Mouse (Mus musculus) kidney, adult 11 months (tissue): ENCODE data around the gene Frmd4b.
A peak's percentile ranks its signal among the peaks of the same experiment; 100 is the strongest.
"Not testable (repeated sequence)": the region's sequence is repeated elsewhere in the genome, so short reads cannot be mapped to it uniquely, and the experiment has no call there.

Source experiments
- DNase-seq: peaks from one replicate; pipeline ENCODE4 v3.0.0; 2022

Frmd4b gene

DNA sequence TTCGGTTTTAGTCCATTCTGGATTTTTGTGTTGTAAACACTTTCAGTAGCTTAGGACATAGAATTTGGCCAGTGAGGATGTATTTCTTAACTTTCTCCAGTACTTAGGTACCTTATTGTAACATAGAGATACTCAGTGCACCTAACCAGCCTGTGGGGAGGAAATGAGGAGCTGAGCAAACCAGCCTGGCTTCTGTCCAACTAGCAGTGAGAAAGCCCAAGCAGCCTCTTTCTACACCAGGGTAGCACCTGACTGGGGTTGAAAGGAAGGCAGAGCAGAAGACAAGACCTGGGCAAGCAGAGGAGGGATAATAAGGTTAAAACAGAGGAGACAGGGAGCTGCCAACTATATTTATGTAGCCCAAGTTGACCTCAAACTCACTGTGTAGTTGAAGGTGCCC, 333.7 kb downstream of the Frmd4b start:
- no peak for DNase-seq

DNA sequence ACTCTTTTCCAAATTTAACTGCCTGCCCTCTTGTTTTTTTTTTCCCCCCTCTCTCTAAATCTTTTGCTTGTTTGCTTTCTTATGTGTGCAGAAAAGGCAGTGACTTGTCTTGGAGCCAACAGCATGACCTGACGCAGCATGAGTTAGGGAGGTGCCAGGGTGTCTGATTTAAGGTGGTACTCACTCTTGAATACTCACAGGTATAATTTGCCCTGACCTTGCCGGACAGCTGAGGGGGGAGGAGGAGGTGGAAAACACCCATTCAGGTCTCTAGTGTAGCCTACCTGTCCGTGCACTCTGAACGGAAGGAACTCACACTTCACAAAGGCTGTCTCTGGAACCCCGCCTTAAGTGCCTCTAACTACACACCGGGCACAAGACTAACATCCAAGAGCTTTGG, 338.5 kb downstream of the Frmd4b start:
- DNase-seq, result peak; percentile 63

DNA sequence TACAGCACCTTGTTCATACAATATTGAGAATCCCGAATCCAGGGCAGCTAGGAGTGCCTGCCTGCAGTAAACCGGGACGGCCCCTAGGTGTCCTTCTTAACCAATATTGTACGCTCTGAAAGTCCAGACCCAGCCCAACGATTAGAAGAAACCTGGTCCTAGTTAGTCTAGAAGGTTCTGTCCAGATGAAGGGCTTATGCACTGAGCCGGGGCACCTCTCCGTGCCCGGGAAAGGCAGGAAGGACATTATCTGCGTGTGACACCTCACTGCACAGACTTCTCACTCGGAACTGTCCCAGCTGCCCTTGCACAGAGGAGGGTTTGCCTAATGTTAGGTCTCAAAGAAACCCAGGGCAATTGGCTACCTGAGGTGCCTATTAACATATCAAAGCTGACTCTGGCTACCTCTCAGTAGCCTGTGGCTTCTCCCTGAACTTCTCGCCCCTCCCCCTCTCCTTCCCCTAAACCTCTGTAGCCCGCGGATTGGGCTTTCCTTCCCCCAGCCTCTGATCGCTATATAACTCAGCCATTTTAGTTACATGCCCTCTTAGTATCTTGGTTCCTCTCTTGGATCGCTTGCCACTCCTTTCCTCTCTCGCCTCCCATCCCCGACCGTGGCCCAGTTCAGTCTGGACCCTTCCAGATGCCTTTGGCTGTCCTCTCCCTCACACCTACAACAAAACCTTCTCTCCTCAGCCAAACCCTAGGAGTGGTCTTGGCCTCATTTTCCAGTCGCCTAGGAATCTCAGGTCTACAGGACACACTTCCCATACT, 339.1 kb downstream of the Frmd4b start:
- DNase-seq, result peak; percentile 85

DNA sequence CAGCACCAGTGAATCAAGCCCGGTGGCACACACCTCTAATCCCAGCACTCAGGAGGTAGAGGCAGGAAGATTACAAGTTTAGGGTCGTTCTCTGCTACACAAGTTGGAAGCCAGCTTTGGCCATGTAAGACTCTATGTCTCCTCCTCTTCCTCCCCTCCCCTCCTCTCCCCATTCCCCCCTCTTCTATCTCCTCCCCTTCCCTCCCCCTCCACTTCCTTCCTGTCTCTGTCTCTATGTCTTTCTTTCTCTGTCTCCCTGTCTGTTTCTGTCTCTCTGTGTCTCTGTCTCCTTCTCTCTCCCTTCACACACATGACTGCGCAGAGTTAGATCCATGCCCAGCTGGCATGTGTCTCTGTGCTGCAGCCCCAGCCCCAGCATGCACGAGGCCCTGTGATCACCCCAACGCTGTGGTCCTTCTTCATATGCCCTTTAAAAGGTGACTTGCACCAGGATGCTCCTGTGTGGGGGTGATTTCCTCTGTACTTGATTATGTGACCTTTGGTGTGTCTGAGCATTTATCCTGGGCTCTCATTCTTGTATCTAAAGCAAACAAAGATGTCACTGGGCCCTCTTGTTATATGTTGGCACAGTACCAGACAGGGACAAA, 340.3 kb downstream of the Frmd4b start:
- DNase-seq, result no peak

DNA sequence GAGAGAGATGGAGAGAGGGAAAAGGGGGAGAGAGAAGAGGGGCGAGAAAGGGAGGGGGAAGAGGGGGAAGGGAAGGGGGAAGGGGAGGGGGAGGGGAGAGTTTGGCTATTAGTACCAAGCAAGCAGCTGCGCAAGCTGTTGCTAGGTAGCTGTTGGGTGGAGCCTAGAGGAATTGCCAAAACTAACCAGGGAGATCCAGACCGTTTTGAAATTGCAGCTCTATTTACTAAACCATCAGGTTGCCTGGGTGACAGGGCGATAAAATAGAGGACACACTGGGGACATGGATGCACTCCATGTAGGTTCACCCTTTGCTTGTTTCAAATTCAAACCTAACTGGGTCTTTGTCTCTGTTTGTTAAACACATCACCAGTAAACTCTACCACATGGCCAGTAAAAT, 341.0 kb downstream of the Frmd4b start:
- no peak for DNase-seq

DNA sequence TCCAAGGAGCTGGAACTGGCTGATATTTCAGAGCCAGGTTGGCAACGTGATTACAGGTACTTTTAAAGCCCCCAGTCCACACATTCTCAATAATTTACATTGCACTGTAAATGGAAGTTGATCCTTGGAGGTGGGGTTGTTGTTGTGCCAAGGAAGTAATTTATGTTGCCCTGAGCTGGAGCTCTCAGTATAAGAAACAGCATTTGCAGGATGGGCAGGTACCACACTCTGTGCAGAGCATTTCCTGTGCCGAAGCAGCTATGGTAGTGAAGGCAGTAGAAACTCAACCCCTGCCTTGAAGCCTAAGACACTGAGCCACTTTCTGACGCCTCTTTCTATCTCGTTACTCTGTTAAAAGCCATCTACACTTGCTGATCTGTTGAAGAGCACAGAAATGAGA, 341.6 kb downstream of the Frmd4b start:
- DNase-seq, result no peak

DNA sequence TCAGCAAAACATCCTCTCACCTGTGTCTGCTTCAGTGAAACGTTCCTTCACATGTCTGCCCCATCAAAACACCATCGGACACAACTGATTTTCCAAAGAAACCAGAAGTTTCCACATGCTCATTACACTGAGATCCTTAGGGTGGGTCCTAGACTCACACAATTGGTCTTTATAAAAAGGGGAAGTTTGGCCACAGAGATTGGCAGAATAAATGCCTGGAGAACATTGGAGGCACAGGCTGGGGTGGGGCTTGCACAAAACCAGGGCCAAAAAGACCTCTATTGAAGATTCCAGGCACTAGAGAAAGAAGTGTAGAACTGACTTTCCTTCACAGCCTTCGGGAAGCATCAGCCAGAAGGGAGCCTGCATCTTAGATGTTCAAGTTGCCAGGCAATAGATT, 343.6 kb downstream of the Frmd4b start:
- DNase-seq, result no peak

DNA sequence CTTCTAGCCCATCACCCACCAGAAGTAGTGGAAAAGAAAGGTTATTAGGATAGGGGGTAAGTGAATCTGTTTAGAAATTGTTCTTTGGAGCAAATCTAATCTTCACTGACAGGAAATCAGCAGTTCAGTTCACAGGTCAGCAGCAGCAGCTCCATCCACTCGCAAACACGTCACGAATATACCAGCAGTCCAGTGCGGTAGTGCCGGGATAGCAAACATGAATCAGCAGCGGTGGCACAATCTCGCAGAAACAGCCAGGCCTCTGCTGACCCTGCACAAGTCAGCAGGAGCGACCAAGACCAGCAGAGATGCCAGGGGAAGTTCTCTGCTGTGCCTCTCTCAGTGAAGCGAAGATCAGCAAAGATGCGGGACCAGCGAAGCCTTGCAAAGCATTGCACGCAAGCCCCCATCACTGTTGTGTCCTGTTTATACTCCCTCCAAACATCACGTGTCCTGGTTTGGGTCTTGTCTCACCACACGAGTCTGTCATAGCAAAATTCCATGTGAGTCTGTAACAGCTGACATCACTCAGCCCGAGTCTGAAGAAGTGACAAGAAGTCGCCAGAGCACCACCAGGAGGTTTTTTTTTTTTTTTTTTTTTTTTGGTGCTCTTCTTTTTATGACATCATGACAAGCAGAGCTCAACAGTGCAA, 344.2 kb downstream of the Frmd4b start:
- DNase-seq, result no peak

DNA sequence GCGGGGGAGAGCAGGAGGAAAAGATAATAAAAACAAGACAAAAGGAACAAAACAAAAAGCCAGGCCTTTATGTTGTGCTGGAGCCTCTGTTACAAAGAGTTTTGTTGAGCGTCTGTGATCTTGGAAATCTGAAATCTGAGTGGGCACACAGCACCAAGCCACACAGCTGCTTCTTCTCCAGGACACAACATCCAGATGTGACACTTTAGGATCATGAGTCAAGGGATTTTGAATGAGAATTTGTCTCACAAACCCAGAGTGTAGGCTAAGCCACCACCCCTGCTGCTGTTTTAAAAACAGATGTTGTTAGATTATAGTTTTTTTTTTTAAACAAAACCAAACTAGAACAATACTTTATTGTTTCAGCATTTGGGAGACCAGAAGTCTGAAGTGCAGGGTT, 345.0 kb downstream of the Frmd4b start:
- DNase-seq, result no peak

DNA sequence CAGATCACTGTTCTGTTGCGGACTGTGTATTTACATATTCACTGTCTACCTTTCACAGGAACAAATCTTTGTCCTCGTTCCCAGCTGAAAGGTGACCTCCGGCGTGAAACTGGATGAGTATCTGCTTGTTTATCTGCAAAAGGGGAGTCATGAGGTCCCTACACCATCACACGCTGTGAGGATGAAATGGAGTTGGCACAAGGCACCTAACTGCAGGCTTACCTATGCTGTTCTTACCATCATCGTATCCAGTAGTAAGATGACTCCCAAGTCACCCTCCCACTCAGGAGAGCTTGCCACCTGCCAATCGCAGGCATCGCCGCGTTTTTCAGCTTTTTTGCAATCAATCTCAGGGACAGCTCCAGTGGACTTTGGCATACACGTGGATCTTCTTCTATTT, 347.7 kb downstream of the Frmd4b start:
- no peak for DNase-seq

DNA sequence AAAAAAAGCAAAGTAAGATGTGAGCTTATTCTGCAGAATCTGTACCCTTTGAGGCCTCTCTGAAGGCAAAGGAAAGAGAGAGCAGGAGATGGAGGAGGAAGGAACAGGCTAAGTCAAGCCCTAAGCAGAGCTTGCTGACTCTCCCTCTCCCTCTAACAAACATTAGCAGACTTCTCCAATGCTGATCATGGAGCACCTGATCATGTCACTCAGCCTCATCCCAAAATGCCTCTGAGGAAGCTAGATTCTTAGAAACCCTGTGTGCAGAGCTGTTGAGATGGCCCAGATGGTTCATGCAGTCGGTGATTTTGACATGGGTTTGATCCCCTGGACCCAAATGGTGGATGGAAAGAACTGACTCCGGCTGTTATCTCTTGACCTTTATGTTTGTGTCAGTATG, 350.2 kb downstream of the Frmd4b start:
- DNase-seq, result no peak

DNA sequence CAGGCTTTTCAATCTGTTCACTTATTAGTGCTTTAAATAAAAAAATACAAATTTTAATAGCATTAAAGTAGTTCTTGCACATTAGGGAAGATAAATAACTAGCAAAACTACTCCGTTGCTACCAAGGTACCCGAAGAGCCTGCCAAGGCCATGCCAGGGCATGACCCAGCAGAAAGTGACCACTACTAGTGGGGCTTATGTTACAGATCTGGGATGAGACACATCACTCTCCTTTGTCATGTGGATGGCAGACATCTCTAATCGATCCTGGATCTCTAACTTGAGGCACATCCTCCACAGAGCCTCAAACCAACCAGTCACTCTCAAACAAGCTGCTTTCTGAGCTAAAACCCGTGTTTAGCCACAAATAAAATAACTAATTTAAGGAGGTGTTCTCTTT, 350.7 kb downstream of the Frmd4b start:
- DNase-seq, result no peak

DNA sequence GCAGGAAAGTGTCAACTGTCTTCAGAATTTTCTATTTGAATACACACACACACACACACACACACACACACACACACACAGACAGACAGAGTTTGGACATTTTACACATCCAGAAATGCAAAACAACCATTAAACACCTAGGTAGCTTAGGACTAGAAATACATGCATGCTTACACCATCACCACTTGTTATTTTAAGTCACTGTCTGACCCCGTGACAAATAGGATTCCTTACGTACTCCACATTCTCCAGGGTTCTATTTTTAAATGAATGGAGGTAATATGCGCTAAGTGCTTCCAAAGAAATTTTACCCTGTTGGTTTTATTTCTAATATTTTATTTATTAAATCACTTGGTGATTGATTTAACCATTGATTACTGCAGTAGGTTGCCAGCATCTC, 351.6 kb downstream of the Frmd4b start:
- DNase-seq, result no peak

DNA sequence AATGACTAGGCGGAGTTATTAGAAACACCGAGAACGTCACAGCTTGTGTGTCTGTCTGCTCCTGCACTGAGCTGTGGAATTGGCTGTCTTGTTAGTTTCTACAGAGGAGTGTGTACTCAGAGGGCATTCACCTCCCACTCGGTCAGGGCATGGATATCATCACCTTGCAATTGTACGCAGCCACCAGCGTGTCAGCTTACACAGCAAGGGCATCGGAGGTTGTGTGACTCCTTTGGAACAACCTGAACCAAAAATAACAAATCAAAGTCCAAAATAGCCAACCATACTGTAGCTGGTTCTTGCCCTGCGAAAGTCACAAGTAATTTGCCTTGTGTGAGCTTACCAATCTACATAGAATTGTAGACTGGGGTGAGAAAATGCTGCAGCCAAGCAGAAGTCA, 352.1 kb downstream of the Frmd4b start:
- no peak for DNase-seq

DNA sequence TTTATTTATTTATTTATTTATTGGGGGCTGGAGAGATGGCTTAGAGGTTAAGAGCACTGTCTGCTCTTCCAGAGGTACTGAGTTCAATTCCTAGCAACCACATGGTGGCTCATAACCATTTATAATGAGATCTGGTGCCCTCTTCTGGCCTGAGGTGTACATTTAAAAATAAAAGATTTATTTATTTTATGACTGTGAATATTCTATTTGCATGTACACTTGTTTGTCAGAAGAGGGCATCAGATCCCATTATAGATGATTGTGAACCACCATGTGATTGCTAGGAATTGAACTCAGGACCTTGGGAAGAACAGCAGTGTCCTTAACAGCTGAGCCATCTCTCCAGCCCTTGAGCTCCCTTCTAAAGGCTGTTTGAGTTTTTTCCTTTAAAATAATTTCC, 353.6 kb downstream of the Frmd4b start:
- DNase-seq, result not testable (repeated sequence)

DNA sequence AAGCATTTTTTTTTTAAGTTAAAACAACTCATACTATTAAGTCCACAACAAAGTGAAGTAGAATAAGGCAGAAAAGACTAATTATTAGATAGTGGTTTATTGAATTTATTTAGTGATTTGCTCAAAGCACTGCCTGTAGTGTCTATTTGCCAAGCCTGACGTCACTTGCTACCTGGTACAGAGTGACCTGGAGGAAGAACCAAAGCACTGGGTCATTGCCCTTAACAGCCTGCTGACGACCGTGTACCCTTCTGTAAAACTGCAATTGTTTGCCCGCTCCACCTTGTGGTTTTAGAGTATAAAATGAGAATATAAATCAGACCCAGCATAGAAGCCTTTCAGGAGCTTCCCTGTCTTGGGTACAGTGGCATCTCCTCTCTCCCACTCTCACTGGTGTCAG, 355.1 kb downstream of the Frmd4b start:
- no peak for DNase-seq

DNA sequence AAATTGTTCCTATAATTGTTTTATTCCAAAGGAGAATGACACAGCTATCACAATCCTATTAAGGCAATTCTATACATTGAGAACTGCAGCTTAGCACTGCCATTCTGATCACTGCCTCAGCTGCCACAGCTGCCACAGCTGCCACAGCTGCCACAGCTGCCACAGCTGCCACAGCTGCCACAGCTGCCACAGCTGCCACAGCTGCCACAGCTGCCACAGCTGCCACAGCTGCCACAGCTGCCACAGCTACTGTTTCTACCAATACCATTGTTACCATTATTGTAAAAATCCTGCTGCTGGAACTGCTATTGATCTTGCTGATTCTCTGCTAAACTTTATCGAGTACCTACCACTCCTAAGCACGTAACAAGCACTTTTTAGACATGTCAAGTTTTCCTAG, 357.4 kb downstream of the Frmd4b start:
- not testable (repeated sequence) for DNase-seq

DNA sequence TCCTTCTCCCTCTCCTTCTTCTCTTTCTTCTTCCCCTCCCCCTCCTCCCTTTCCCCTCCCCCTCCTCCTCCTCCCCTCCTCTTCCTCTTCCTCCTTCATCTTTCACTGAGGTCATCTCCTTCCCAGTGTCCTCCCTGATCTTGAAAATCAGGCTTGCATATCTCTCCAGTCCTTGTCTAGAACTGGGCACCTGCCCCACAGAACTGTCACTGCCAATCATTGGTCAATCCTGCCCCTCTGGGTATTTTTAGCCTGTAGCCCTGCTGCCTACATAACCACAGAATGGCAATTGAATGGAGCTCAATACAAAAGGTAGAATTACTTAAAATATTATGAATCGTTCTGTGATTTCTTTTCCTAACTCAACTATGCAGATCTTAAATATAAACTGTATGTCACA, 358.9 kb downstream of the Frmd4b start:
- DNase-seq, result no peak

DNA sequence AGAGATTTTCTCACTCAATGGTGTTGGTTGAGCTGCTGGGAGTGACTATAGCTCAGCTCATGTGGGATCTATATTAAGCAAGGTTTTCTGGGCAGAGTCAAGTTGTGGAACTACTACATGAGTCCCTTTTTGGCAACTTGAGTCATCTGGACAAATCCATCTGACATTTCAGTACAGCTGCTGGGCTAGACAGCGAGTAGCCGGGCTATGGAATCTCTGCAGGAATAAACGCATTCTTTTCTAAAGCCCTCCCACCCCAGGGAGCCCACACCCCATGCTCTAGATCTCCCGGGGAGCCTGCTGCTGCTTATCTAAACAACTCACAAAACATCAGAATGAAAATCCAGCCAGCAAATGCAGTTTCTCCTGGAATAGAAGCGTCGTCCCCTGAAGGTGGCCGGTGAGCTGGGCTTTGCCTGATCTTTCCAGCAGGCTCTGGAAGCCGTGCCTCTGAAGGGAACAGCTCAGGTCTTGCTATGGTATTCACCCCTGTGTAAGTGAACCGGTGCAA, 364.6 kb downstream of the Frmd4b start, which contains the start of gene Lmod3:
Lmod3 (minus strand) TSS at position 49 of the 511 bp plus-strand sequence.
- peak; percentile 46 for DNase-seq

DNA sequence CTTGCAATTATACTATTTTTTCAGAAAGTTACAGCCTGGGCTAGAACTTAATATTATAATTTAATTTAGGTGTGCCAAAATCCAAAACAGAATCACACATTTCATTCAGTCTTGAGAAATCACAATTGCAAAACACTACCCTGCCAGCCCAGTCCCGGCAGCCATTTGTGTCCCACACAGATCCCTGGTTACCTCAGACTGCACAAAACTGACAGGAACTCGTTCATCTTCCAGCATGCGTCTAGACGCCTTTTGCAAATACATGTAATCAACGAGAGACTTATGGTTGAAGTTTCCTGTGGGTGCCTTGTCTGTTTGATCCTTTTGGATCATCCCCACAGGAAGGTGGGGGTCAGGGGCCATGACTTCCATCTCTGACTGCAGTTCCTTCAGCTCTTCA, 365.3 kb downstream of the Frmd4b start:
- DNase-seq, result no peak

DNA sequence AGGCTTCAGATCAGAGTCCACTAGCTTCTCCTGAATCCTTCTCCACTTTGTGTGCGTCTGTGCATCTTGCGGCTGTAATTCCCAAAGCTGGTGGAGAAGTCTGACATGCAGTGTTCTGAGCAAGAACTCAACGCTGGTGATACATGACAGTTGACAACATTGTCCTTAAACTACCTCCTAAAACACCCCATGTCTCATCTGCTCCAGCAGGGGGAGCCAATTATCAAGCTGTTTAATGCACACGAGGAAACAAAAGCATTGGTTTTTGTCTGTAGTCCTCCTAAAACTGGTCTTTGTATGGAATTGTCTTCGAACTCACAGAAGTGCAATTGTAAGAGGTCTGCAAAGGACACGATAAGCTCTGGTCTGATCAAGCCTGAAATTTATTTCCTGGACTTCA, 366.4 kb downstream of the Frmd4b start:
- peak; percentile 27 for DNase-seq

DNA sequence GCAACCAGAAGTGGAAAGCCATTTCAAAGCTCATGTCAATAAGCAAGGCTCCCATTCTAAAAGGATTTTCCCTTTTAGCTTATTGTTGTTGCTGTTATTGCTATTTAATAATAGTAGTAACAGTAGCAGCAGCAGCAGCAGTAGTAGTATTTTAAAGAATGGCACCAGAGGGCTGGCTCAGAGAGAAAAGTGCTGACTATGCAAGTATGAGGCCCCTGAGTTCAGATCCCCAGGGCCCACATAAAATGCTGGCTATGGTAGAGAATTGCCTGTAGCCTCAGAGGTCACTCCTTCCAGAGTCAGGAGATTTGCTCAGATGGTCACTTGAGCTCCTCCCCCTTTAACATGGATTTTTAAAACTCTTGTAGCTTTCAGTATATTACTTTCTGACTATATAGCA, 372.1 kb downstream of the Frmd4b start:
- no peak for DNase-seq

DNA sequence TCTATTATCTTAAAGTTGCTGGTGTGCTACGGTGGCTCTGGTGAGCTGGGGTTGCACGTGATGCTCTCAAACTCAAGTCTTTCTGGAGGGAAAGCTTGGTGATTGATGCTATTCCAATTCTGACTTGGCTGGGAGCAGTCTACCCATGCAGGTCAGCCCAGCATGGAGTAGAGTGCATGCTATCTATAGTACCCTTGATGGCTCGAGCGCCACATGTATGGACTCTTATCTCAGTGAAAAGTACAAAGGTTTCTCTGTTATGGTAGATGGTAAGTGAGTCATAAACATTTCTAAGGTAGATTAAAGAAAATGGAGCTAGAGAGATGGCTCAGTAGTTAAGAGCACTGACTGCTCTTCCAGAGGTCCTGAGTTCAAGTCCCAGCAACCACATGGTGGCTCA, 374.8 kb downstream of the Frmd4b start:
- no peak for DNase-seq

DNA sequence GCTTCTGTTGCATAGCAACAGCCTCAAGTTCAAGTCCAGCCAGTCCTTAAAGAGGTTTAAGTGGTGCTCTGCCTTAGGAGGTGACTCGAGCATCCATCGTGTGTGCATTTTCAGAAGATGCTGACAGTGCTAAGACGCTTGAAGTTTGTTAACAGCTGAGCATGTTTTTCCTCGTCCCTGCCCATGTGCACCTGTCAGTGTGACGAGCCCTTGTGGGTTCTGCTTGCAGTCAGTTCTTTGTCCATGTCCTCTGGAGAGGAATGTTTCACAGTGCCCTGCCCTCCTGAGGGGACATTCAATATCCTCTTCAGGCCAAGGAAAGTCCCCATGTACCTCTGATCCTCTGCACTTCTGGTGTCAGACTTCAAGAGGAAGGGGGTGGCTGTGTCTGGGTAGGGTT, 377.2 kb downstream of the Frmd4b start:
- no peak for DNase-seq
